11 mouse cellular contexts compared by ENCODE assay signal in the genomic region with DNA sequence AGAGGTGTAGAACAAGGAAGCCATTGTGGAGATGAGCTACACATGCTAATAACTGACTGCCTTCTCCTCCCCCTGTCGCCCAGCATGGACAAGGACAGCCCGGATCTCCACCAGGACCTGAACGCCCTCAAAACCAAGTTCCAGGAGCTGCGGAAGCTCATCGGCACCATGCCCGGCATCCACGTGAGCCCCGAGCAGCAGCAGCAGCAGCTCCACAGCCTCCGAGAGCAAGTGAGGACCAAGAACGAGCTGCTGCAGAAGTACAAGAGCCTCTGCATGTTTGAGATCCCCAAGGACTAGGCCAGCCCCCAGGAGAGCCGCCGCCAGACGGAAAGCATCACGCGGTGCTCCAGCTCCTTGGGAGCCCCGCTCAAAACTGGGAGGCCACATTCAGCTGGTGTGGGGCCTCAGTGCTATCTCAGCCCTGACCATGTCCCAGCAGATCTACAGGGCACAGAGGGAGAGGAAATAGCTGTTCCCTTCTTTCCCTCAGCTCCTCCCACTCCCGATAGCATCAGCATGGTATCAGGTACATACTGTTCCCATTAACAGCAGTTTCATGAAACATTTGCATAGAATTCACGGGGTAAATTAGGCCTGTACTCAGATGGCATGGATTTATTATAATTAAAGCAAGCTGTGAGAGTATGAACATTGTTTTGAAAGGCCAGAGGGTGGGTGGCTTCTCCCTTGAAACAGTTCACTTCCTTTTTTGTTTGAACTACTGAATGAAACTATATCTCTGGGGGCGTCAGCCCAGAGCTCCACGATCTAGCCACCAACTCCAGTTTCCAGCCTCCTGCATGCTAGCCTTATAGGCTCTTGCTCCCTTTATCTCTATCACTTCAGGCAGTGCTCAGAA. TPM values are rescaled to one million over a fixed set of nuclear protein-coding genes. Genes with fewer than 3 reads are reported as not detected.
DNase-seq lines count a peak whose midpoint lies in the region; ATAC-seq and TF ChIP-seq lines count a peak whose summit lies in the region.
"Had no signal": no experiment of that assay in that cellular context is flagged by ENCODE, and none has a peak within 500 bp of the region (broad histone marks: within the 10 kb centered on the region; RNA-seq: fewer than 3 reads in every experiment).

No protein-coding gene starts in this region.

- H3K27me3 ChIP-seq in heart, embryonic 11.5 days (ENCODE audit: control insufficient read depth, insufficient read depth, low read length) = 0 out of 2 replicates have a peak, but pooled peaks cover 4% of the 10 kb centered on the region
- H3K27me3 ChIP-seq in testis, adult 2 months (ENCODE audit: control insufficient read depth, insufficient read depth, low read length) = no peaks in the 10 kb centered on the region

- H3K9me3 ChIP-seq in heart, embryonic 11.5 days (replicated peaks; ENCODE audit: control insufficient read depth, low read length) = no peaks in the 10 kb centered on the region
- H3K9me3 ChIP-seq: lung, embryonic 15.5 days had no signal

- no peak for DNase-seq in frontal cortex, adult 2 months (ENCODE audit: extremely low spot score in 1 of 2, low spot score in 1 of 2)
- peak; percentile 7 to 44 for DNase-seq in left cerebral cortex, postnatal 25 days (ENCODE audit: low spot score in 2 of 2)
- DNase-seq in left cerebral cortex, postnatal 36 days (ENCODE audit: low spot score in 2 of 2) = no peak
- DNase-seq in thymus, adult 18-20 months = no peak
- no peak for DNase-seq in thymus, postnatal 10 days (ENCODE audit: low spot score in 2 of 2)
- DNase-seq: forebrain, postnatal 0 days; left cerebral cortex, postnatal 4 days had no signal

- 59% methylated on average over 20 of the region's 20 CpGs for WGBS in heart, embryonic 11.5 days (ENCODE audit: insufficient replicate concordance)

- peak overlapping the region; percentile 24; the same call in 1 of the 2 replicates for H3K9ac ChIP-seq in heart, embryonic 11.5 days (ENCODE audit: low read depth, low read length)
- H3K9ac ChIP-seq: forebrain, postnatal 0 days; lung, embryonic 15.5 days had no signal

- peak overlapping the region; percentile 33 for H3K4me2 ChIP-seq in heart, embryonic 11.5 days
- H3K4me2 ChIP-seq: lung, embryonic 15.5 days had no signal

- peak; percentile 14; the same call in 1 of the 2 replicates for ATAC-seq in frontal cortex, adult (ENCODE audit: low TSS enrichment)
- no peak for ATAC-seq in heart, embryonic 11.5 days (replicated peaks; ENCODE audit: insufficient number of reproducible peaks, low FRiP score, low TSS enrichment)
- ATAC-seq: forebrain, postnatal 0 days had no signal

- TF ChIP-seq POLR2A in testis, adult 2 months (IDR thresholded peaks at IDR 0.05; ENCODE audit: control insufficient read depth, low read depth, low read length) = peak; percentile 51; the same call in 1 of the 2 replicates

- intact Hi-C loops in left cerebral cortex, postnatal 25 days (cut with DNase I) = no loop called here
- intact Hi-C loops in left cerebral cortex, postnatal 36 days (cut with DNase I) = loop anchor here (5.0 to 10.0 kb wide), 2 partner anchors 117 to 454 kb away; a partner anchor contains a TSS

- 0 out of 2 replicates have a peak, but pooled peaks have one; percentile 7 for TF ChIP-seq CTCF in testis, adult 2 months (IDR thresholded peaks at IDR 0.05; ENCODE audit: control insufficient read depth, insufficient read depth, insufficient replicate concordance, low read depth, low read length)

- H3K4me3 ChIP-seq in heart, embryonic 11.5 days (ENCODE audit: low read depth, low read length) = no peak overlapping the region
- H3K4me3 ChIP-seq in testis, adult 2 months (ENCODE audit: control insufficient read depth, low read depth, low read length) = no peak overlapping the region
- H3K4me3 ChIP-seq: lung, embryonic 15.5 days had no signal

- H3K36me3 ChIP-seq in heart, embryonic 11.5 days (ENCODE audit: control insufficient read depth, insufficient read depth, low read length) = peaks cover 5% of the 10 kb centered on the region; the same call in 1 of the 2 replicates
- no peaks in the 10 kb centered on the region; the same call in 1 of the 2 replicates for H3K36me3 ChIP-seq in testis, adult 2 months (ENCODE audit: control insufficient read depth, insufficient read depth, low read length)

- H3K27ac ChIP-seq in heart, embryonic 11.5 days (ENCODE audit: low read depth, low read length) = peak overlapping the region; percentile 84
- H3K27ac ChIP-seq in testis, adult 2 months (ENCODE audit: control insufficient read depth, insufficient read depth, low read depth, low read length) = peak overlapping the region; percentile 61
- H3K27ac ChIP-seq: lung, embryonic 15.5 days had no signal

- peaks cover 53% of the 10 kb centered on the region for H3K4me1 ChIP-seq in heart, embryonic 11.5 days (ENCODE audit: control insufficient read depth, insufficient read depth, low read length)
- H3K4me1 ChIP-seq in testis, adult 2 months (ENCODE audit: control insufficient read depth, insufficient read depth, low read length) = peaks cover 16% of the 10 kb centered on the region

RNA-seq across cellular contexts. Expression of a gene that starts 4.0 kb away (rescaled TPM):
- polyA plus RNA-seq in frontal cortex, adult 2 months (2012; rRNA removed) = 3.0 and 4.4 TPM in 2 replicates
- total RNA-seq in left cerebral cortex, postnatal 25 days (2021) = 10 to 100 TPM in 1 of 2 experiments, 1 to 10 TPM in 1; 9.3 to 12.1 TPM
- total RNA-seq in left cerebral cortex, postnatal 36 days (2021) = 10 to 100 TPM in 1 of 2 experiments, 1 to 10 TPM in 1; 8.1 to 11.3 TPM
- polyA plus RNA-seq in heart, embryonic 11.5 days (2014; fragmentation: Nextera tagmentation; extraction: Ambion mirVana) = 12.0 and 13.9 TPM in 2 replicates
- polyA plus RNA-seq in testis, adult 2 months (2012; rRNA removed) = 7.8 and 8.9 TPM in 2 replicates

RNA-seq across cellular contexts. Expression of a gene that starts 12.7 kb away (rescaled TPM):
- 43.6 and 44.0 TPM in 2 replicates for polyA plus RNA-seq in frontal cortex, adult 2 months (2012; rRNA removed)
- 10 to 100 TPM; 38.8 to 39.7 TPM for total RNA-seq in left cerebral cortex, postnatal 25 days (2021)
- 10 to 100 TPM; 37.4 to 46.0 TPM for total RNA-seq in left cerebral cortex, postnatal 36 days (2021)
- polyA plus RNA-seq in heart, embryonic 11.5 days (2014; fragmentation: Nextera tagmentation; extraction: Ambion mirVana) = 49.1 and 51.2 TPM in 2 replicates
- polyA plus RNA-seq in testis, adult 2 months (2012; rRNA removed) = 74.5 and 78.5 TPM in 2 replicates

Comparison
In these comparisons a context has a peak if more than half of its experiments do, and no peak if none do; other contexts are left out.
1. DNase-seq: peak in left cerebral cortex, postnatal 25 days (2 of 2); none in frontal cortex, adult 2 months (0 of 2), left cerebral cortex, postnatal 36 days (0 of 2), thymus, adult 18-20 months (0 of 2) and thymus, postnatal 10 days (0 of 2).